7 mouse cellular contexts compared by ENCODE assay signal in the genomic region with DNA sequence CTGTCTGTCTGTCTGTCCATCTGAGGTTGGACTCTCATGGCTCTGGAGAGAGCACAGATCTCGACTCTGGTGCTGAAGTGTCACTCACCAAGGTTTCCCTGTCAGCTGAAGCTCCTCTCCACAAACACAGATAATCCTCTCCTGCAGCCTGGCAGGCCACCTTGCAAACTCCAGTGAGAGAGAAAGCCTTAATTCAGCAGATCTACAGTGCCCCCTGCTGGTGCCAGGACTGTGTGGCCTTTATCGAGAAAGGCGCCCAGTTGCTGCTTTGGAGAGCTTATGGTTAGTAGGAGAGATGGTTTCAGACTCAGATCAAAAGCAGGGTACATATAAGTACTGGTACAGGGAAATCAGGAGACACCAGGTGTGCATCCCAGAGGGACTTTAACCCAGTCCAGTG. TPM values are rescaled to one million over a fixed set of nuclear protein-coding genes. Genes with fewer than 3 reads are reported as not detected.
DNase-seq lines count a peak whose midpoint lies in the region; ATAC-seq lines count a peak whose summit lies in the region.

No protein-coding gene starts in this region.

- ATAC-seq in hindbrain, embryonic 11.5 days (ENCODE audit: low FRiP score), result no peak

- no peak overlapping the region for H3K4me3 ChIP-seq in hindbrain, embryonic 11.5 days (ENCODE audit: low read depth, low read length)
- no peak overlapping the region for H3K4me3 ChIP-seq in midbrain, embryonic 10.5 days

- no peak overlapping the region for H3K4me2 ChIP-seq in hindbrain, embryonic 11.5 days (replicated peaks; ENCODE audit: low read depth, low read length)

- no peaks in the 10 kb centered on the region for H3K9me3 ChIP-seq in hindbrain, embryonic 11.5 days (ENCODE audit: control insufficient read depth, low read length)
- no peaks in the 10 kb centered on the region for H3K9me3 ChIP-seq in midbrain, embryonic 10.5 days (replicated peaks)

- peak; percentile 31 for DNase-seq in WW6 (ENCODE audit: low read depth, low spot score)
- peak; percentile 66 to 75 for DNase-seq in cerebellum, adult 18-20 months
- peak; percentile 82 for DNase-seq in forelimb bud, embryonic 11.5 days (ENCODE audit: low read depth, low spot score)
- DNase-seq in hindbrain, embryonic 11.5 days (ENCODE audit: low spot score), result peak; percentile 92
- DNase-seq in left cerebral cortex, adult 11 months (ENCODE audit: low spot score), result peak; percentile 72
- DNase-seq in midbrain, embryonic 10.5 days (ENCODE audit: low spot score), result peak; percentile 85
- DNase-seq in skeletal muscle tissue, adult 2 months (ENCODE audit: low read depth, low spot score), result peak; percentile 78

- no peak overlapping the region for H3K9ac ChIP-seq in hindbrain, embryonic 11.5 days (ENCODE audit: low read depth, low read length)

- no peak overlapping the region for H3K27ac ChIP-seq in hindbrain, embryonic 11.5 days (ENCODE audit: low read depth, low read length)
- H3K27ac ChIP-seq in midbrain, embryonic 10.5 days (replicated peaks), result no peak overlapping the region

- no peaks in the 10 kb centered on the region for H3K36me3 ChIP-seq in hindbrain, embryonic 11.5 days (ENCODE audit: control insufficient read depth, insufficient read depth, low read length)
- H3K36me3 ChIP-seq in midbrain, embryonic 10.5 days, result no peaks in the 10 kb centered on the region

- no peaks in the 10 kb centered on the region for H3K27me3 ChIP-seq in hindbrain, embryonic 11.5 days (ENCODE audit: control insufficient read depth, insufficient read depth, low read length)
- no peaks in the 10 kb centered on the region for H3K27me3 ChIP-seq in midbrain, embryonic 10.5 days (ENCODE audit: low read depth, poor library complexity, severe bottlenecking)

- WGBS in hindbrain, embryonic 11.5 days, result 1% methylated on average over 3 of the region's 3 CpGs
- 4% methylated on average over 3 of the region's 3 CpGs for WGBS in midbrain, embryonic 10.5 days

- no peaks in the 10 kb centered on the region for H3K4me1 ChIP-seq in hindbrain, embryonic 11.5 days (replicated peaks; ENCODE audit: control insufficient read depth, insufficient read depth, low read length)
- H3K4me1 ChIP-seq in midbrain, embryonic 10.5 days, result peaks cover 4% of the 10 kb centered on the region; the same call in 1 of the 2 replicates

RNA-seq across cellular contexts. Expression of gene Spcs2, which starts 13.1 kb away (rescaled TPM):
- 356 and 362 TPM in 2 replicates for polyA plus RNA-seq in hindbrain, embryonic 11.5 days (2014; fragmentation: Nextera tagmentation; extraction: Ambion mirVana)
- polyA plus RNA-seq in midbrain, embryonic 10.5 days (2016; fragmentation: Nextera tagmentation; extraction: Ambion mirVana), result 396 and 411 TPM in 2 replicates

RNA-seq across cellular contexts. Expression of gene Xrra1, which starts 17.4 kb away (rescaled TPM):
- polyA plus RNA-seq in hindbrain, embryonic 11.5 days (2014; fragmentation: Nextera tagmentation; extraction: Ambion mirVana), result 0.37 and 0.59 TPM in 2 replicates
- polyA plus RNA-seq in midbrain, embryonic 10.5 days (2016; fragmentation: Nextera tagmentation; extraction: Ambion mirVana), result 0.27 and 0.38 TPM in 2 replicates

RNA-seq across cellular contexts. Expression of gene Neu3, which starts 48.1 kb away (rescaled TPM):
- polyA plus RNA-seq in hindbrain, embryonic 11.5 days (2014; fragmentation: Nextera tagmentation; extraction: Ambion mirVana), result 1.8 and 2.1 TPM in 2 replicates
- 2.5 TPM in 2 replicates for polyA plus RNA-seq in midbrain, embryonic 10.5 days (2016; fragmentation: Nextera tagmentation; extraction: Ambion mirVana)

Comparison
In these comparisons a context has a peak if more than half of its experiments do, and no peak if none do; other contexts are left out.
1. DNase-seq: peak in every context shown above with its lines; median percentile 92 in hindbrain, embryonic 11.5 days; 85 in midbrain, embryonic 10.5 days; 82 in forelimb bud, embryonic 11.5 days; 78 in skeletal muscle tissue, adult 2 months; 72 in left cerebral cortex, adult 11 months; 70 in cerebellum, adult 18-20 months; 31 in WW6.